Mouse (Mus musculus): ENCODE measurements around the gene Vmn1r31. TPM values are rescaled to one million over a fixed set of nuclear protein-coding genes. Genes with fewer than 3 reads are reported as not detected.

Gene Vmn1r31
- total RNA-seq (2021), result not detected
- long read RNA-seq, experiment 1, result 0 reads
- long read RNA-seq, experiment 2, result 0 reads

GRCm38 (mm10) chr6:58475230-58475629, at the start of gene Vmn1r31:
Gene Vmn1r31, minus strand, starts transcription at chr6:58475330.
- DNase-seq, result no peak

- DNase-seq, result no peak
Measured at GRCm38 (mm10) chr6:58443285-58443684, 31.8 kb downstream of the Vmn1r31 start, which contains the start of gene Vmn1r30. Gene Vmn1r30, minus strand, starts transcription at chr6:58443385.

Other genes with a start within 250 kb of the Vmn1r31 start
- gene Vmn1r28, start 213.3 kb downstream of the Vmn1r31 start, total RNA-seq (2021), result not detected
- not detected for gene Vmn1r29, start 173.8 kb downstream of the Vmn1r31 start, total RNA-seq (2021)
- not detected for gene Vmn1r30, start 31.9 kb downstream of the Vmn1r31 start, total RNA-seq (2021)
- 10 to 100 TPM; 24.4 to 32.2 TPM for gene Abcg2, start 109.2 kb upstream of the Vmn1r31 start, total RNA-seq (2021)

All from heart, adult 18-20 months (tissue).